9 mouse cellular contexts compared by ENCODE assay signal in the genomic region with DNA sequence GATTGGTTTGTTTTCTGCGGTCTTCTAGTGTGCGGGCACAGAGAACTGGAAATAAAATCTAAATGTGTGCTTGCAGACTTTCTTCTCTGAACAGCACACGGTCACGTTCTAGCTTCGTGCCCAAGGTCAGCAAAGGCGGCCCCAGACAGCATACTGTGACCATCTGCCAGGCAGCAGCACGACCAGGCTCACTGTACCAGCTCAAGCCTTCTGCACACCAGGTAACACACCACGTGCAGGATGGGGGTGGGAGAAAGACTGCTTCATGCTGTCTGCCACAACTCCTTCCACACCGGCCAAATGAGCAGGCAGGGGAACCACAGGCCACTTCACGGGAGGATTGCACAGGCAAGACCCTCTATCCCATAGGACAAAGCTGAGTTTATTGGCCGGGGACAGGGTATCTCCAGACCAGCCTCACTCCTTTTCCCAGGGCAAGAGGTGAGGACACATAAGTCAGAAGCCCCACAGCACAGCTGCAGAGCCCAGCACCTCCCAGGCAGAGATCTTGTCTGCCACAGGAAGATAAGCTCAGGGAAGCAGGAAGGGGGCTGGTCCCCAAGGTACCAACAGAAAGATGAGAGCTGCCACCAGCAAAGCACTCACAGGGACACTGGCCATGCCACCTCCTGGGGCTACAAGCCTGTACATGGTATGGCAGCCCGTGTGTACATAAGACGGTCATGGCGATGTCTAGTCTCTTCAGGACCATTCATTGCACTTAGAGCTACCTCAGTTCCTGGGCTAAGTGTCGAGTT. TPM values are rescaled to one million over a fixed set of nuclear protein-coding genes. Genes with fewer than 3 reads are reported as not detected.
DNase-seq lines count a peak whose midpoint lies in the region; ATAC-seq lines count a peak whose summit lies in the region.
"Had no signal": no experiment of that assay in that cellular context is flagged by ENCODE, and none has a peak within 500 bp of the region (broad histone marks: within the 10 kb centered on the region; RNA-seq: fewer than 3 reads in every experiment).

No protein-coding gene starts in this region.

- WGBS in hindbrain, embryonic 16.5 days: 78% methylated on average over 15 of the region's 15 CpGs
- WGBS in hindbrain, embryonic 12.5 days: 86% methylated on average over 15 of the region's 15 CpGs

- H3K9me3 ChIP-seq in hindbrain, embryonic 16.5 days (ENCODE audit: control insufficient read depth, low read length): no peaks in the 10 kb centered on the region
- H3K9me3 ChIP-seq in hindbrain, embryonic 12.5 days (replicated peaks): no peaks in the 10 kb centered on the region
- H3K9me3 ChIP-seq: embryonic facial prominence, embryonic 13.5 days had no signal

- no peak overlapping the region for H3K4me3 ChIP-seq in hindbrain, embryonic 16.5 days (ENCODE audit: low read length)
- no peak overlapping the region for H3K4me3 ChIP-seq in hindbrain, embryonic 12.5 days
- H3K4me3 ChIP-seq: embryonic facial prominence, embryonic 13.5 days had no signal

- H3K27me3 ChIP-seq in hindbrain, embryonic 16.5 days (replicated peaks; ENCODE audit: control insufficient read depth, insufficient read depth, low read length): no peaks in the 10 kb centered on the region
- no peaks in the 10 kb centered on the region for H3K27me3 ChIP-seq in hindbrain, embryonic 12.5 days
- H3K27me3 ChIP-seq: embryonic facial prominence, embryonic 13.5 days had no signal

- H3K4me2 ChIP-seq in hindbrain, embryonic 16.5 days (ENCODE audit: low read length): no peak overlapping the region; the same call in 1 of the 2 replicates
- H3K4me2 ChIP-seq in hindbrain, embryonic 12.5 days (replicated peaks): no peak overlapping the region
- H3K4me2 ChIP-seq: embryonic facial prominence, embryonic 13.5 days had no signal

- peak; percentile 37 for ATAC-seq in hindbrain, embryonic 16.5 days
- no peak for ATAC-seq in hindbrain, embryonic 12.5 days (ENCODE audit: low FRiP score)
- ATAC-seq in inflammation-experienced regulatory T-cells, adult 6 months: no peak

- peak overlapping the region; percentile 33; the same call in 1 of the 2 replicates for H3K9ac ChIP-seq in hindbrain, embryonic 16.5 days (ENCODE audit: low read depth, low read length)
- no peak overlapping the region for H3K9ac ChIP-seq in hindbrain, embryonic 12.5 days

- H3K4me1 ChIP-seq in hindbrain, embryonic 16.5 days (ENCODE audit: control insufficient read depth, insufficient read depth, low read depth, low read length): peaks cover 18% of the 10 kb centered on the region
- H3K4me1 ChIP-seq in hindbrain, embryonic 12.5 days: peaks cover 17% of the 10 kb centered on the region

- peak; percentile 42 to 57 for DNase-seq in urinary bladder, adult 18-20 months (ENCODE audit: low spot score in 2 of 2)
- DNase-seq in urinary bladder, postnatal 25 days (ENCODE audit: low spot score): no peak
- peak; percentile 34 for DNase-seq in kidney, postnatal 14 days
- no peak for DNase-seq in spleen, adult 18-20 months
- DNase-seq in embryo, embryonic 11 days: no peak

- H3K36me3 ChIP-seq in hindbrain, embryonic 16.5 days (ENCODE audit: control insufficient read depth, insufficient read depth, low read length): peaks cover 19% of the 10 kb centered on the region; the same call in 1 of the 2 replicates
- H3K36me3 ChIP-seq in hindbrain, embryonic 12.5 days: peaks cover 56% of the 10 kb centered on the region

- peak overlapping the region; percentile 62 for H3K27ac ChIP-seq in hindbrain, embryonic 16.5 days (ENCODE audit: low read depth, low read length)
- no peak overlapping the region for H3K27ac ChIP-seq in hindbrain, embryonic 12.5 days
- H3K27ac ChIP-seq: embryonic facial prominence, embryonic 13.5 days had no signal

RNA-seq across cellular contexts. Expression of a gene that starts 5.2 kb away (rescaled TPM):
- 43.5 and 43.8 TPM in 2 replicates for polyA plus RNA-seq in hindbrain, embryonic 16.5 days (2015; fragmentation: Nextera tagmentation; extraction: Ambion mirVana)
- 47.3 and 48.0 TPM in 2 replicates for polyA plus RNA-seq in hindbrain, embryonic 12.5 days (2016; fragmentation: Nextera tagmentation; extraction: Ambion mirVana)
- 10 to 100 TPM; 13.7 to 16.1 (median 15.1) TPM for polyA plus RNA-seq in inflammation-experienced regulatory T-cells, adult 6 months (2017; shearing (Covaris generic))

RNA-seq across cellular contexts. Expression of a gene that starts 19.6 kb away (rescaled TPM):
- 0.92 and 1.1 TPM in 2 replicates for polyA plus RNA-seq in hindbrain, embryonic 16.5 days (2015; fragmentation: Nextera tagmentation; extraction: Ambion mirVana)
- polyA plus RNA-seq in hindbrain, embryonic 12.5 days (2016; fragmentation: Nextera tagmentation; extraction: Ambion mirVana): 0.70 and 1.6 TPM in 2 replicates
- polyA plus RNA-seq in inflammation-experienced regulatory T-cells, adult 6 months (2017; shearing (Covaris generic)): 100 to 1,000 TPM; 493 to 517 (median 499) TPM

Comparison
In these comparisons a context has a peak if more than half of its experiments do, and no peak if none do; other contexts are left out.
1. DNase-seq: peak in urinary bladder, adult 18-20 months (2 of 2) and kidney, postnatal 14 days (single experiment); none in urinary bladder, postnatal 25 days (single experiment), spleen, adult 18-20 months (0 of 2) and embryo, embryonic 11 days (single experiment).
2. RNA of a gene that starts 19.6 kb away (polyA plus RNA-seq): 493 to 517 TPM in inflammation-experienced regulatory T-cells, adult 6 months; 0.92 to 1.1 TPM in hindbrain, embryonic 16.5 days and 0.70 to 1.6 TPM in hindbrain, embryonic 12.5 days; every median in the first group is over 100 times any median in the second.